Mouse (Mus musculus) kidney, adult 10 weeks (tissue): ENCODE measurements around the gene Numb. TPM values are rescaled to one million over a fixed set of nuclear protein-coding genes. Genes with fewer than 3 reads are reported as not detected.

Source experiments
- polyA plus RNA-seq: library from polyadenylated mRNA; stranded (reverse); fragments of 350-450 nt; fragmentation: Illumina TruSeq; extraction: RNeasy Lipid Tissue Mini Kit (QIAGEN cat#74804); gene quantifications from one replicate; pipeline ENCODE4 v1.2.3, GENCODE M21; 2014; ENCODE audit warnings: low read depth, low replicate concordance

Numb gene
- polyA plus RNA-seq = 32.0 TPM

GRCm38 (mm10) chr12:83921535-83922381 lies at the start of gene Numb:
TSS of gene Numb (minus strand) at chr12:83921934.

GRCm38 (mm10) chr12:83950493-83950839 lies 28.7 kb upstream of the Numb start, which contains the start of gene Riox1:
TSS of gene Riox1 (plus strand) at chr12:83950608.

GRCm38 (mm10) chr12:83763311-83764043 lies 158.3 kb downstream of the Numb start, which contains the start of gene Papln:
TSS of gene Papln (plus strand) at chr12:83763634.

Other genes starting within 250 kb of the Numb start
- 31.0 TPM for gene Psen1, start 233.8 kb downstream of the Numb start, polyA plus RNA-seq
- gene Papln, start 158.3 kb downstream of the Numb start, polyA plus RNA-seq = 0.12 TPM
- 1.5 TPM for gene Riox1, start 28.7 kb upstream of the Numb start, polyA plus RNA-seq
- gene Heatr4, start 62.9 kb upstream of the Numb start, polyA plus RNA-seq = not detected
- gene Acot2, start 65.9 kb upstream of the Numb start, polyA plus RNA-seq = 10.3 TPM
- 174 TPM for gene Acot1, start 87.6 kb upstream of the Numb start, polyA plus RNA-seq
- gene Acot4, start 116.4 kb upstream of the Numb start, polyA plus RNA-seq = 81.8 TPM
- gene Gm49366, start 117.0 kb upstream of the Numb start, polyA plus RNA-seq = not detected
- gene Acot3, start 130.2 kb upstream of the Numb start, polyA plus RNA-seq = 35.3 TPM
- gene Acot5, start 147.4 kb upstream of the Numb start, polyA plus RNA-seq = not detected
- gene Acot6, start 178.7 kb upstream of the Numb start, polyA plus RNA-seq = 21.5 TPM
- gene Dnal1, start 192.4 kb upstream of the Numb start, polyA plus RNA-seq = 10.8 TPM
- gene Pnma1, start 226.6 kb upstream of the Numb start, polyA plus RNA-seq = not detected